Mouse (Mus musculus): ENCODE data around the gene Ewsr1.

The Ewsr1 gene

DNA sequence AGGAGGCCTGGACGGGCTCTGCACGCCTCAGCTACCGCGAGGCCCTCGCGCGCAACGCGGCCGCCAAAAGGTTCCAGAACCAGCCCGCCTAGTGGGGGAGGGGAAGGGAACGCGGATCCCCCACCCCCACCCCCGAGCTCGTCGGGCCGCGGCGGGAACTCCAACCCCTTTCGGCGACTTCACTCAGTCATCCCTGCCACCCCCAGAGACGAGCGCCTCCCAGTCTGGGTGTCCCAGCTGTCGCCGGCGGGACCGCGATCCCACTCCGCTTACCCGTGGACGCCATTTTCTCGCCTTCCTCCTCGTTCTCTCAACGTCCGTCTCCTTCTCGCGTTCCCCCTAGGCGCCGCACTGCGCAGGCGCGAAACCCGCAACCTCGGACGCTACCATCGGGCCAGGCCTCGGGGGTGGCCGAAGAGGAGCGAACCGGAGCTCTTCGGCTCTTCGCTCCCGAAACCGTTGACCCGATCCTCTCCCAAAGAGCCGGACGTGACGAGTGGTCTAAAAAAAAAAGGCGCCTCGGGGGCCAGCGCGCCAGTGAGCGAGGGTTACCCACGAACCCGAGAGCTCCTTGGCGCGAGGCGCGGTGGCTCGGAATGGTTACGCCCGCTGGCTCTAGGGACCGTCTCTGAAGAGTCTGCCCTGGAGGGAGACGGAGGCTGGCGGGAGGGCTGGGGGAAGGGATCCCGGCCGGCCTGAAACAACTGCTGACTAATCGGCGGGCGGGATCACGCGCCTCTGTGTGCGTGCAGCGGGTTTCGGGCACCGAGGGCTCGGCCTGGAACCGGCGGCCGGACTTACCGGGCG is at the start of gene Ewsr1, which contains the start of gene Rhbdd3:
Ewsr1 (minus strand) TSS at position 531 of the 807 bp plus-strand sequence.
Rhbdd3 (plus strand) TSS at position 191 of the 807 bp plus-strand sequence.
- peak; percentile 94 to 97 for DNase-seq (ENCODE audit: low spot score in 2 of 2)

DNA sequence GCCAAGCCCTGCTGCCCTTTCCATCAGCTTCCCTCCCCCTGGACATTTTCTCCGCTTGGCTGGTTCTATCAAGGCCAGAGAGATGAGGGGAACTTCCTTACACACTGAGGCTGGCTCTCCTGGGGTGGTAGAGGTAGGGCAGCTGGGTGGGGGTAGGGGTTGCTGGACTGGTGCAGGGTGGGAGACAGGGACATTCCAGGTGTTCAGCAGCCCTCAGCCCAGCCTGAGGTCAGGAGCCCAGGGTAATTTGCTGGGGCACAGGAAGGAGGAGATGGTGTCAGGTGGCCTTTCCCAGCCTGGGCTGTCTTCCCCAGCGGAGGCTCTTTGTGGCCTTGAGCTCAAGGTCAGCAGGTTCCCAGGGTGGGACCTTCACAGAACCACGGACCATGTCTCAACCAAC is 46.5 kb upstream of the Ewsr1 start:
- DNase-seq (ENCODE audit: low spot score in 2 of 2), result no peak

DNA sequence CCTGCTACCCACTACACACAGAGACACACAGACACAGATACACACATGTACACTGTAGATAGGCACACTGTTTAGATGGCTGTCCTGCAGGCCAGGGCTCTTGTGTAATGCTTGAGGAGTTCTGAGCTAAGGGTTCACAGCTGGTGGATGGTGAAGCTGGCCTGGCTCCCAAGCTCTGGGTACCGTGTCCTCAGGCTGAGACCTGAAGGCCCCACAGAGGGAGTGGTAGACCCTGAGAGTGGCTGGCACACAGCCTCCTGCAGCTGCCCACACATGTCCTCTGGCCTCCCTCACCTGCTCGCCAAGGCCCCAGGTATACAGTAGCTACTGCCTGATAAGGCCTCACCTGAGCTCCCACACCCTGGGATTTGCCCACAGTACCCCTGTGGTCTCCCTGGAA is 42.9 kb upstream of the Ewsr1 start:
- DNase-seq (ENCODE audit: low spot score in 2 of 2), result no peak

DNA sequence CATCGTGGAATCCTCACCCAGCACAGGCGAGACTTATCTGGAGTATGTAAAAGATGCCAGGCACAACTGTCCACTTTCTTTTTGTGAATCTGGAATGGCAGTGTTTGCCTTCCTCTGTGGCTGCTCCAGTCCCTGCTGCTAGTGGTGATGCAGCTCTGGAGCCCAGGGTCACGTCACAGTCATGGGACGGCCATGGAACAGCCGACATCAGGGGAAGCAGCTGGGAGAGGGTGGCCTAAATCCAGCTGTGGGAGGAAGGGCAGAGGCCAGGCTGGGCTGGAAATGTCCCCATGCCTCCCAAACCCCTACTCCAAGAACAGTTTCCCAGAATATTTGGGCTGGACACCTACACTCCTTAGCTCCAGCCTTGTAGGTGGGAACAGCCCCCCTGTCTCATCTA is 42.2 kb upstream of the Ewsr1 start:
- DNase-seq (ENCODE audit: low spot score in 2 of 2), result no peak

DNA sequence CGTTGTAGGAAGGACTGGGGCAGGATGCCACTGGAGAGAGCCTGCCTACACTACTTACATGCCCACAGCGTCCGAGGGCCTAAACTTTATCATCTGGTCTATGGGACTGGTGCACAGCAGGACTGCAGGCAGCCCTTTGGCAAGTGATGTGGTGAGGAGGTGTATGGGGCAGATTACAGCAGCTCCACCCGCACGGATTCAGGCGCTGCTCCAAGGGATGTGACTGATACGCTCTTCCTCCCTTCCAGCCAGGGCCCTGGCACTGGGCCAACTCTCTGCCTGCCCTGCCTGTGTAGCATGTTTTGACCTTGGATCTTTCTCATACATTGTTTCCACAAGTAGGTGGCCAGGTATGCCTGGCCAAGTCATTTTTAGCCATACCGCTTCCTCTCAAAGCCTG is 41.6 kb upstream of the Ewsr1 start:
- peak; percentile 19 to 23 for DNase-seq (ENCODE audit: low spot score in 2 of 2)

DNA sequence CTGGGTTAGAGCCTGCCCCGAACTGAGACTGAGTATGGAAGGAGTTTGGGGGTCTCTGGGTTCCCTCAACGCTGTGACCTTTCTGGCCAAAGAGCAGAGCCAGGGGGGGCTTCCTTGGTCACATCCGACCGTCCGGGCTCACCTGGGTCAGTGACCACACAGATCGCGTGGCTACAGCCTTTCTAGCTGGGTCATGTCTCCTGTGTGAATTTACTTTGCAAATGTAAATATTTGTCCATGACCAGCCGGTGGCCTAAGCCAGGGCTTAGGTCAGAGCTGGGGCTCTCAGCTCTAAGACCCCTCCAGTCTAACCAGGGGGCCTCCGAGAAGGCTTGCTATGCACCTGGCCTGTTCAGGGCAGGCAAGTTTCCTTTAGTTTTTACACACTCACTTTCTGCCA is 40.3 kb upstream of the Ewsr1 start:
- DNase-seq (ENCODE audit: low spot score in 2 of 2), result no peak

DNA sequence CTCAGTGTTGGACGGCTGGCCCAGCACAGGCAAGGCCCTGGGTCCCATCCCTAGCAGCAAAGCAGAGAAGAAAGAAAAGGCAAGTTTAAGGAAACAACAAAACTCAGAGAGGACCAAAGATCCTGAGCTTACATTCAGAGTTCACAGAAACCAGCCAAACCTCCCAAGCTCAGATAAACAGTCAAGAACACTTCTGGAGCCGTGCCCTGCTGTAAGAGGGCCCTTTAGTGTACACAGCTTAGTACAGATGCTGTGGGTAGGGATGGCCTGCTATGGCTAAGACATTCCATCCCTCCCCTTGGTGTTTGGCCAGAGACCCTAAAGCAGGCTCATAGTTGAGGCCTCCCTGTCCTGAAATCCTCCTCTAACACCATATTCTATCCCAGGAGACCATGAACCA is 39.6 kb upstream of the Ewsr1 start:
- DNase-seq (ENCODE audit: low spot score in 2 of 2), result no peak

DNA sequence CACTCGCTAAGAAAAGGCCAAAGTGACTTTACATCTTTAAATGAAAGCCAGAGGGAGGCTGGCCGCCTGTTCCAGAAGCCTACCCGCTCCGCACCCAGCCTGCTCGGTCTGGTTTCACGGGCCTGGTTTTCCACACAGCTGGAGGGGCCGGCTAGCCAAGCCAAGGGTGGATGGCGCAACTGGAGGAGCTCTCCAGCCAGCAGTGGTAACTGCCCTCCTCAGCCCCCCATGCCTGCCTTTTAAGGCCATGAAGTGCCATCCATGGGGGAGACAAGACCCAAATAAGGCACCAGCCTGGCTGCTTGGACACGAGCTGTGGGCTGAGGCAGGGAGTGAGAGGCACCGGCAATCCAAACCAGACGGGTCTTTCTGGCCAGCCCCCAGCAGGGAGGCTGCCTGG is 36.8 kb upstream of the Ewsr1 start:
- DNase-seq (ENCODE audit: low spot score in 2 of 2), result no peak

DNA sequence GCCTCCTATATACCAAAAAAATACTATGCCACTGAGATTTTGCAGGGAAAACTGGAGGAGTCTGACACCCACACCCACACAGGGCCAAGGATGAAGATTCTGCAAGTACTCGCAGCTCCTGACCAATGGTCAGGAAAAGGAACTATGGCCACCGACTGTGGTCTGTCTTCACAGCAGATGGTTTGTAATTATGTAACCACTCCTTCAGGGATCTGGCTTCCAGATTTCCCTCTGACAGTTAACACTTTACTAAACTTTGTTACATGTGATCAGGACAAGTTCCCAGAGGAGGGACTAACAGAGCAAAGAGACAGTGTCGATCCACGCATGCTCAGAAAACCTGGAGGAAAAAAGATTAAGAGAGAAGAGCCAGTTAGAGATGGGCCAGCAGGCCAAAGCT is 33.7 kb upstream of the Ewsr1 start:
- DNase-seq (ENCODE audit: low spot score in 2 of 2), result no peak

DNA sequence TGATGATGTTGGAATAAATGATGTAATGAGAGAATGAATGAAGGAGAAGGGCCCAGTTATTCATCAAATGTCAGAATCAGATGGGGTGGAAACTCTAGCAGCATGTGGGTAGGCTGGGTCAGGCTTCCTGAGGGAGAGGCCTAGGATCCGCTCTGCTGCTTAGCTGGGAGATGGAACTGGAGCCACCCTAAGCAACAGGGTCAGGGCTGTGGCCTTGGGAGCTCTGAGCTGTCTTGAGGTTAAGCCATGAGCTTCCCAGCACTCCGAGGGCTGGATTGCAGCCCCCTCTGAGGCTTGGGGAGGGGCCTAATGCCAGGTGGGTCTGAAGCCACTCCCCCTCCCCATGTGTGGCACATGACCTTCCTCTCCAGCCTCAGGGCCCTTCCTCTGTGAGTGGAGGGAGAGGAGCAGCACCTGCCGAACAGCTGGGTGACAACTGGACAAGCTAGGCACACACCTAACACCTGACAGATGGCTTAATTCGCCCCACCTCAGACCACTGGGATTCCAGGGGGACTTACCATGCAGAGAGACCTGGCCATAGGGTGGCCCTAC is 31.1 kb upstream of the Ewsr1 start:
- no peak for DNase-seq (ENCODE audit: low spot score in 2 of 2)

DNA sequence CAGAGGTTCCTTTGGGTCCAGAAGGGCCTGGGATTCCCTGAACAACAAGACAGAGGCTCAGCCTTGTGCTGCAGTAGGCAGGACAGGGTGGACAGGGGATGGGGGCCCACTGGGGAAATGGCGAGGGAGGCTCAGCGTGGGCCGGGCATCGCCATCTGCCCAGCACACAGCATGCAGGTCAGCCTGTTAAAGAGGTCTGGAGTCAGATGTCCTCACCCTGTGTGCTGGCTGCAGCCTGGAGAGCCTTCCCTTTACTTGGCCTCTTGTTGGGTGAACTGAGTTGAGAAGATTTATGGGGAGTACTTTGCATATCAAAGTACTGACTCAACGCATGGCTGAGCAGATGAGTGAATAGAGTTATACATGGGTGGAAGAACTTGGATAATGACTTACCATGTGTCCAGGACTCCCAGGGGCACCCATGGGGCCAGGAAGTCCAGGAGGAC is 30.0 kb upstream of the Ewsr1 start:
- no peak for DNase-seq (ENCODE audit: low spot score in 2 of 2)

DNA sequence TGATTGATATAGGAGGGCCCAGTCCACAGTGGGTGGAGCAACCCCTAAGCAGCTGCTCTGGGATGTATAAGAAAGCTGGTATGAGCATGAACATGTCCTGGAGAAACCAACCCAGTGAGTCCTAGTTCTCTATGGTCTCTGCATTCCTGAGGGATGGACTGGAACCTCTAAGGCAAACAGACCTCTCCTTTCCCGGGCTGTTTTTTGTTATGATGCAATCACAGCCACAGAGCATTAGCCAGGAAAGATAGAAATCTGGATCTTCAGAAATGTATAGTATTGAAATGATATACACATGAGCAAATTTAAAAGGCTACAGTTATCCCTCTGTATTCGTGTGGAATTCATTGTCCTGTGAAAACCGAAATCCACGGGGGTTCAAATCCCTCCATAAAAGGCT is 26.6 kb upstream of the Ewsr1 start:
- DNase-seq (ENCODE audit: low spot score in 2 of 2), result no peak

DNA sequence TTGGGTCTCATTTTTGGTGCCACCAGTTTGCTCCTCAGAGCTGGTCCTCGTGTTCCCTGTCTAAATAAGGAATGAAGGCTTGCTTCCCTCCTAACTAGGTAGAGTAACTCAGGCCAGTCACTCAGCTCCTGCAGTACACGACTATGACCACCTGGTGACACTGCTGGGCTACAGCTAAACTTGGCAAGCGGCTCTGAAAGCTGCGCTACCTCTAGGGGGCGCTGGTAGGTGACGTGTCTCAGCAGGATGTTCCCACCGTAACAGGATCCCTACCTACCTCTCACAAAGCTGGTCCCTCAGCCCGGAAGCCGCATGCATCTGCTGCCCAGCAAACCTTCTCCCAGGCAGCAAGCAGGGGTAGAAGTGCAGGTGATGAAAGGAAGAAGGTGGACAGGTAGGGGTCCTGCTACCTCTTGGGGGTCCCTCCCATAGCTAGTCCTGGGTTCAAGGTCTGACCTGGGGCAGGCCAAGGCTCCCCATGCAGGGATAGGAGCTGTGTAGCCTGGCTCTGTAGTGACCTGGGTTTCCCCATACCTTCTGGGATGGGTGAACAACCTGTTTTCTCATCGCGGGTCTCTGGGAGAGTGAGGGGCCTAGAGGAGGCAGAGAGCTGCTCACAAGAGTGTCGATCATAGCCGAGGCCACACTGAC is 16.0 kb upstream of the Ewsr1 start:
- peak; percentile 79 to 84 for DNase-seq (ENCODE audit: low spot score in 2 of 2)

DNA sequence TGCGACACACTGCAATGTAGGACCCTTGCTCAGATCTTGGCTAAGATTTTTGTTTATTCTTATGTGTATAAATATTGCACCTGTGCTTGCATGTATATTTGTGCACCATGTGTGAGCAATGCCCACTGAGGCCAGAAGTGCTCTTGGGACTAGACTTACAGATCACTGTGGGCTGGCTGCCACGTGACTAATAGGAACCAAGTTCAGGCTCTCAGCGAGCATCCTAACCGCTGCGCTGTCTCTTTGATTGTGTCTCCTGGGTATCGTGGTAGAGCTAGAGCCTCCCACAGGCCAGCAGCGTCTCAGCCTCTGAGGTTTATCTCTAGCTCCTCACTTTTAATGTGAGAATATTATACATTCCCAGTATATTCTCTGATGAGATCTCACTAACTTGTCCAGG is 14.6 kb upstream of the Ewsr1 start:
- no peak for DNase-seq (ENCODE audit: low spot score in 2 of 2)

DNA sequence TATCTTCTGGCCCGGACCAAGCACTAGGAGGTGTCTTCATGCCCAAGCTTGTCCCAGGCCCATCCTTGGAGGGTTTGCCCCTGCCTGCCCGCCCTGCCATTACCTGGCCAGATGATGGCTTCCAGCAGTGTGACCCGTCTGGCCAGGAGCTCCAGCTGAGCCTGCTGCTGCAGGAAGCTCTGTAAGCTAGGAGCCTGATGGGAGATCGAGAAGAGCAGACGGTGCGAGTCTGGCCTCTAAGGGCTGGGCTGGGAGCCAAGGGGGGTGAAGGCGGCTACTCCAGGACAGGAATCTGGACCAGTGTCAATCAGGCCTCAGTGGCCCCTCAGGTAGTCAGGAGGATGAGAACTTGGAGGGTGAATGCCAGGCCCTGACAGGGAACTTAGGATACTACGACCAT is 10.4 kb upstream of the Ewsr1 start:
- DNase-seq (ENCODE audit: low spot score in 2 of 2), result no peak

DNA sequence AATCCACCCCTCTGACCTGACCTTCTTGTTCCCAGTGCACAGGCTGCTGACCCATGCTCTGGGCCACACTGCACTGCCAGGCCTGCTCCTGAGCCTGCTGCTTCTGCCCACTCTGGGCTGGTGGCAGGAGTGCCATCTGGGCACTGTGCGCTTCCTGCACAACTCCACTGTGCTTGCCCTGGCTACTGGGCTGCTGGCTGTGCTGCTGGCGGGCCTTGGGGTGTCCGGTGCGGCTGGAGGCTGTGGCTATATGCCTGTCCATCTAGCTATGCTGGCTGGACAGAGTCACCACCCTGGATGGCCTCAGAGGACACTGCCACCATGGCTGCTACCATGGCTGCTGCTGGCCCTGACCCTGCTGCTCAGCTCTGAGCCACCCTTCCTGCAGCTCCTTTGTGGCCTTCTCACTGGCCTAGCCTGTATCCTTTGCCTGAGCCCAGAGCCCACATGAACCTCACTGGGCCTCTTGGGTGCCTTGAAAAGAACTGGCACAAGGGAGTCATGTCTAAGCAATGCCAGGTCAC is 5.0 kb upstream of the Ewsr1 start:
- DNase-seq (ENCODE audit: low spot score in 2 of 2), result no peak

DNA sequence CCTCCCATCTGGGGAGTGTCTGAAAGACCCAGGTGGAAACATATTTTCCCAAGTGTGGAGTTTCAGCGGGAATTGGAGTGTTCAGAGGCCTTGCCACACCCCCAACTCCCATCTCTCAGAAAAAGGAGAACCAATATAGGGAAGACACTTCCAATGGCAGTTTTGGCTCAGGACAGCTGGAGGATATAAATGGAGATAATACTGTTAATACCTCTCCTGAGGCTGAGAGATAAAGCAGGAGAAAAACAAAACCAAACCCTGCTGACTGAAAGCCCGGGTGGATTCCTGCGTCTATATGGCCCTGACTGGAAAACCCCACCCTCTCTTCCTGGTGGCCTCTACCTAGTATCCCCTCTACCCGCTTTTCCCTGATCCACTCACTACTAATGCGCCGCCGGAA is 3.3 kb upstream of the Ewsr1 start:
- DNase-seq (ENCODE audit: low spot score in 2 of 2), result no peak

DNA sequence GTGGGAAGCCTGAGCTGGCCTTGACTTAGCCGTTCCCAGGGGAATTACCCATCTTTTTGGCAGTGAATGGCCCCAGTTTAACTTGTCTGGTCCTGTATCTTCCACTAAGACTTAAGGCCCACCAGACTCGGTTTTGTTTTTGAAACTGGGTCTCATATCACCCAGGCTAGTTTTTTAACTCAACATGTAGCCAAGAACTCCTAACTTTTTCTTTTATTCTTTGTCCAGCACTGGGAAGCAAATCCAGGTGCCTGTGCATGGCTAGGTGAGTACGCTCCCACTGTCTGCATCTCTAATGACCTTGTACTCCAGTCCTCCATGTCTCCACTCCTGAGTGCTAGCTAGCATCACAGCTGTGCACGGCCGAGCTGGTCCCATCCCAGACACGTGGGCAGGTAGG is 2.6 kb upstream of the Ewsr1 start:
- DNase-seq (ENCODE audit: low spot score in 2 of 2), result no peak

DNA sequence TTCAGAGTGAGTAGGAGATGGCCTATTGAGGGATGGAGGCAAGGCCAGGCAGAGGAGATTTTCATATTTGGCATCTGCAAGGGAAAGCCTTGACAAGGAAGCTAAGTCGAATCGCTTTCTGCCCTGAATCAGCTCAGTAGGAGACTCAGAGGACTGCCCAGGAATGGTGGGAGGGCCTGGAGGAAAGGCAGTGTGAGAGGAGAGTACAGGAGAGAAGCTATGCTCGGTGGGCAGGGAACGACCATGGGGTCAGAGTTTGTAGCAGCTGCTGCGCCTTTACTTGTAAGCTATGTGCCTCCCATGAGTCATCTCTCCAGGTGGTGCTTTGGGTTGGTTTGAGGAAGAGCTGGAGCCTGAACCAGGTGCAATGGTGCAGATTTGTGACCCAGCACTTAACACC is 1.7 kb upstream of the Ewsr1 start:
- DNase-seq (ENCODE audit: low spot score in 2 of 2), result no peak

DNA sequence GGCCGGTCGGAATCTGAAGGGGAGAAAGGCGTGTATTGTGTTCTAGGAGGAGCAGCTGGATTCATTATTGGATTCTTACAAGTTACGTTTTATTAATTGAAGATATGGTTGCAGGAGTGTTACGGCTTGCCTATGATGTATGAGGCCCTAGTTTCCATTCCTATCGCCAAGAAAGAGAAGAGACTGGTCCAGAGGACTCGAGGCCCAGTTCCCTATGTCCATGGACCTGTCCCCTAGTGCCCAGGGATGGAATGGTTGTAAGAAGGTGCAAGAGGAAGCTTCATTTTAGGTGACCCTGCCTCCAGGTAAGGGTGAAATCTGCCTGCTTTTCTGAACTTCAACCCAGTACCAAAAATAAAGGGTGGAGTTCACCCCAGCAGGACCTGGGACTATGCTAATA is 1.2 kb upstream of the Ewsr1 start:
- DNase-seq (ENCODE audit: low spot score in 2 of 2), result no peak

DNA sequence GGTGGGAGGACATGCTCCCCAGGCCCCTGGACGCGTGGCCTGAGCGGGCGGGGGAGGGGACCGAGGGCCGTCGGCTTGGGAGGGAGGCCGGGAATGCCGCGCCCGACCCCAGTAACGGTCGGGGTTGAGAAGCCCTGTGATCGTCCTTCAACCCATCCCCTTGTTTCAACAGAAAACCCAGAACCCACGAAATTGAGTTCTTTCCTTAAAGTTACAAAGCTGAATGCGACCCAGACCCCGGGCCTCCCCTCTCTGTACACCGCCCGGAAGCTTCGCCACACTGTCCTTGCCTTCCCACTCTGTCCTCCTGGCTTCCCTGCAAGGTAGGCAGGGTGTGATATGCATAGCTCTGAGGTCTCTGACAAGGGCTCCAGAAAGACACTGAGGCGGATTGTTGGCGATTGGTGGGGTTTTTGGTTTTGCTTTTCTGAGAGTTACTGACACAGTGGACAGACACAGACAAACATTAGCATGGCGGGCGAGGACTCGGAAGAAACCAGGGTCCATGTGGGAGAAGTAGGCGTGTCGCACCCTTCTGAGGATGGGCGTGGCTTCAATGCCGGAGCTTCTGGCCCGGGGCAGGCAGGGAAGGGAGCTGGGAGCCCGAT is 614 bp upstream of the Ewsr1 start:
- peak; percentile 74 to 84 for DNase-seq (ENCODE audit: low spot score in 2 of 2)

DNA sequence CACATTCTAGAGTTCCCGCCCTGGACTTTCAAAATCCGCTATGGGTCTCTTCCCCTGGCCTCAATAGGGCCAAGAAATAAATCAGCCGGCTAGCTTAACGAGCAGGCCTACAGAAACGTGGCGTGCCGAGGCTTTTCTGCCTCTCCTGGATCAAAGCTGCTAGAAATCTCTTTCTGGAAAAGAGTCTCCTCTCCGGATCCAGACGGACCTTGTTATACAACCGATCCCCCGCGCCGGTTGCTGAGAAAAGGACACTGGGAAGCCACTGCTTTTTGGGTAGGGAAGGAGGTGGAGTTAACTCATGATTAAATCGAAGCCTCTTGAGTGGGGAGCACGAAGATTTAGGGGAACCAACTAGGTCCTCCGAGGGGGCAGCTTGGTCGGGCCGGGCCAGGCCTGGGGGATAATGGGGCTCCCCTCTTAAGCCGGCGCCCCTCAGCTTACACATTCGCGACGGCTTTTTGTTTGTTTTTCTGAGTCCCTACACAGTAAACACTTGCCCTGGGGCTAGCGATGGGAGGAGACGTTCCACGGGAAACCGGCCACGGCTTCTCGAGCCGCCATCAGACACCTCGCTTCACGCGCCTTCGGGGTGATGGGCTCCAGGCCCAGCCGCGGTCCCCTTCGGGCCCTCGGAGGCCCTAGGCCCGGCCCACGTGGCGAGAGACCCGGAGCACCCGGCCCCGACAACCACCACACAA is 881 bp downstream of the Ewsr1 start:
- DNase-seq (ENCODE audit: low spot score in 2 of 2), result peak; percentile 36 to 55

All from spleen, postnatal 36 days (tissue).